Mouse (Mus musculus) bone marrow, adult 2 months (tissue): ENCODE measurements at regions not wholly inside any gene's neighbourhood (a gene's known extent, or its start where the extent isn't known, plus 50 kb on each side); places are given as distances from the start of the nearest gene placed in this dataset.

Experiments
- CTCF ChIP-seq: fragments of 200-500 bp; IDR thresholded peaks from 2 replicates; pipeline ENCODE4 v1.5.1; 2011; ENCODE audit warnings: low read length, control low read depth; ENCODE audit not compliant: control insufficient read depth, insufficient read depth
- POLR2A ChIP-seq: fragments of 200-500 bp; IDR thresholded peaks from 2 replicates; pipeline ENCODE4 v1.6.1; 2011; ENCODE audit warnings: low read depth, mild to moderate bottlenecking, control low read depth, low read length, borderline replicate concordance; ENCODE audit not compliant: control insufficient read depth

DNA sequence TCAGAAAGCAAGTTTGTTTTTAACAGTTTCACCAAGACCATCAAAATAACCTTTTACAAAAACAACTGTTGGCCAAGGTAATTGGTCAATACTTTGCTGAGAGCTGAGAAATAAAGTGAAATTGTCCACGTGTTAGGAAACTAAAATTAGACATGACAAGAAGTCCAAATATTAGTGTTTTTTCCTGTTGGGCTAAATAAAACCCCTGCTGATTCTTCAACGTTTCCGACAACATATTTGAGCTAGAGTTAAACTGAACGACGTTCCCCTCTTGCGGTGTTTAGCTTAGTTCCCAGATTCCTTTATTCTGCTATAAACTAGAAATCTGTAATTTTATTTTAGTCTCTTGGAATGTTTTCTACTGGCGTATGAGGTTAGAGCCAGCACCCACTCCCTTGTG, 183.3 kb downstream of the Plk2 start:
- no peak for TF ChIP-seq CTCF
- TF ChIP-seq POLR2A: no peak
